Mouse (Mus musculus) stomach, embryonic 15.5 days (tissue): ENCODE results near the gene Inppl1. TPM values are rescaled to one million over a fixed set of nuclear protein-coding genes. Genes with fewer than 3 reads are reported as not detected.

Experiments
- ATAC-seq: fragments of 200-750 bp; cut with Nextera tagmentation; 2 replicates; pipeline ENCODE4 v1.8.0; 2017; ENCODE audit warnings: low read depth, moderate number of reproducible peaks, moderate TSS enrichment; ENCODE audit not compliant: insufficient read depth, low FRiP score
- H3K27ac ChIP-seq: fragments of 300-500 bp; sonication (generic); 2 replicates; pipeline ENCODE4 v1.5.1; 2015; ENCODE audit warnings: mild to moderate bottlenecking, inconsistent platforms
- H3K27me3 ChIP-seq: fragments of 300-500 bp; sonication (generic); replicated peaks from 2 replicates; pipeline ENCODE4 v1.6.1; 2015; ENCODE audit warnings: inconsistent platforms
- H3K36me3 ChIP-seq: fragments of 300-500 bp; sonication (generic); 2 replicates; pipeline ENCODE4 v1.6.1; 2015; ENCODE audit warnings: inconsistent platforms
- H3K4me1 ChIP-seq: fragments of 300-500 bp; sonication (generic); 2 replicates; pipeline ENCODE4 v1.6.1; 2015; ENCODE audit warnings: inconsistent platforms
- H3K4me2 ChIP-seq: fragments of 300-500 bp; sonication (generic); 2 replicates; pipeline ENCODE4 v1.6.1; 2015; ENCODE audit warnings: mild to moderate bottlenecking, inconsistent platforms
- H3K4me3 ChIP-seq: fragments of 300-500 bp; sonication (generic); replicated peaks from 2 replicates; pipeline ENCODE4 v1.5.1; 2015; ENCODE audit warnings: inconsistent platforms
- H3K9ac ChIP-seq: fragments of 300-500 bp; sonication (generic); 2 replicates; pipeline ENCODE4 v1.6.1; 2015; ENCODE audit warnings: inconsistent platforms
- H3K9me3 ChIP-seq: fragments of 300-500 bp; sonication (generic); 2 replicates; pipeline ENCODE4 v1.6.1; 2016; ENCODE audit warnings: inconsistent platforms
- WGBS: fragments of 180-500 bp; shearing (Covaris S2); methylation state at CpG from one replicate; pipeline ENCODE4 v1.1.7; 2015; 5-methylcytosine and 5-hydroxymethylcytosine counted together
- polyA plus RNA-seq: library from polyadenylated mRNA; unstranded; fragments of >200 nt; fragmentation: Nextera tagmentation; extraction: Ambion mirVana; gene quantifications from 2 replicates; pipeline ENCODE4 v1.2.1, GENCODE M21; 2015

The Inppl1 gene
- polyA plus RNA-seq, 1 experiment from 2014 or later, result 39.7 TPM

GRCm38 (mm10) chr7:101866491-101867265 is 28.6 kb upstream of the Inppl1 start:
- H3K9ac ChIP-seq, result no peak overlapping the region
- no peaks in the 10 kb centered on the region for H3K9me3 ChIP-seq
- no peaks in the 10 kb centered on the region for H3K36me3 ChIP-seq
- no peaks in the 10 kb centered on the region for H3K27me3 ChIP-seq
- WGBS, result 82% methylated on average over 11 of the region's 11 CpGs
- H3K4me3 ChIP-seq, result no peak overlapping the region
- no peaks in the 10 kb centered on the region for H3K4me1 ChIP-seq
- H3K27ac ChIP-seq, result no peak overlapping the region
- H3K4me2 ChIP-seq, result no peak overlapping the region
- ATAC-seq, result no peak

GRCm38 (mm10) chr7:101863415-101863814 is 25.4 kb upstream of the Inppl1 start, which contains the start of gene Anapc15:
Gene Anapc15 (plus strand): TSS chr7:101863715.
- WGBS, result 72% methylated on average over 3 of the region's 3 CpGs
- Histone ChIP-seq H3K4me3 (no peak within 1 kb of the TSS), H3K9ac (no peak within 1 kb of the TSS), H3K36me3 (no peaks in the 10 kb centered on the region), H3K4me1 (no peaks in the 10 kb centered on the region), H3K27ac (no peak within 1 kb of the TSS), H3K4me2 (no peak within 1 kb of the TSS), H3K9me3 (no peaks in the 10 kb centered on the region), H3K27me3 (no peaks in the 10 kb centered on the region)
- no peak for ATAC-seq

- Histone ChIP-seq H3K4me1 (no peaks in the 10 kb centered on the region), H3K4me3 (no peak overlapping the region), H3K36me3 (no peaks in the 10 kb centered on the region), H3K9ac (no peak overlapping the region), H3K27ac (no peak overlapping the region), H3K4me2 (no peak overlapping the region), H3K27me3 (no peaks in the 10 kb centered on the region), H3K9me3 (no peaks in the 10 kb centered on the region)
- WGBS, result 61% methylated on average over 3 of the region's 3 CpGs
- no peak for ATAC-seq
Observed at GRCm38 (mm10) chr7:101862291-101862690, 24.3 kb upstream of the Inppl1 start.

- no peak overlapping the region for H3K9ac ChIP-seq
- H3K36me3 ChIP-seq, result no peaks in the 10 kb centered on the region
- no peak for ATAC-seq
Observed at GRCm38 (mm10) chr7:101860978-101861377, 22.9 kb upstream of the Inppl1 start.

GRCm38 (mm10) chr7:101858362-101858761 is 20.3 kb upstream of the Inppl1 start:
- 63% methylated on average over 9 of the region's 9 CpGs for WGBS
- Histone ChIP-seq H3K4me1 (no peaks in the 10 kb centered on the region), H3K9ac (no peak overlapping the region), H3K4me3 (no peak overlapping the region), H3K9me3 (no peaks in the 10 kb centered on the region), H3K27me3 (no peaks in the 10 kb centered on the region), H3K4me2 (no peak overlapping the region), H3K27ac (0 out of 2 replicates have a peak overlapping the region, but pooled peaks have one; percentile 51), H3K36me3 (no peaks in the 10 kb centered on the region)
- no peak; the same call in 1 of the 2 replicates for ATAC-seq

More at GRCm38 (mm10) chr7:101860978-101861377, 22.9 kb upstream of the Inppl1 start:
- Histone ChIP-seq H3K27me3 (no peaks in the 10 kb centered on the region), H3K4me3 (no peak overlapping the region), H3K9me3 (no peaks in the 10 kb centered on the region), H3K4me2 (no peak overlapping the region), H3K27ac (no peak overlapping the region), H3K4me1 (no peaks in the 10 kb centered on the region)

GRCm38 (mm10) chr7:101857094-101857493 is 19.1 kb upstream of the Inppl1 start, which contains the start of gene Folr2:
Gene Folr2 (minus strand): TSS chr7:101857194.
- H3K27ac ChIP-seq, result 0 out of 2 replicates have a peak within 1 kb of the TSS, but pooled peaks have one; percentile 51
- H3K9ac ChIP-seq, result no peak within 1 kb of the TSS
- WGBS, result 87% methylated on average over 4 of the region's 4 CpGs
- H3K4me2 ChIP-seq, result no peak within 1 kb of the TSS
- H3K4me1 ChIP-seq, result no peaks in the 10 kb centered on the region
- no peak for ATAC-seq
- H3K9me3 ChIP-seq, result no peaks in the 10 kb centered on the region
- H3K27me3 ChIP-seq, result no peaks in the 10 kb centered on the region
- no peak within 1 kb of the TSS for H3K4me3 ChIP-seq
- no peaks in the 10 kb centered on the region for H3K36me3 ChIP-seq

- 62% methylated on average over 2 of the region's 2 CpGs for WGBS
Observed at GRCm38 (mm10) chr7:101853816-101854215, 15.8 kb upstream of the Inppl1 start.

GRCm38 (mm10) chr7:101852846-101853245 is 14.8 kb upstream of the Inppl1 start:
- Histone ChIP-seq H3K27me3 (no peaks in the 10 kb centered on the region), H3K4me1 (peaks cover 6% of the 10 kb centered on the region; the same call in 1 of the 2 replicates), H3K4me3 (no peak overlapping the region), H3K9ac (no peak overlapping the region), H3K9me3 (no peaks in the 10 kb centered on the region), H3K4me2 (no peak overlapping the region), H3K27ac (no peak overlapping the region), H3K36me3 (no peaks in the 10 kb centered on the region)
- 80% methylated on average over 6 of the region's 6 CpGs for WGBS
- ATAC-seq, result no peak

More at GRCm38 (mm10) chr7:101853816-101854215, 15.8 kb upstream of the Inppl1 start:
- Histone ChIP-seq H3K4me3 (no peak overlapping the region), H3K4me1 (peaks cover 6% of the 10 kb centered on the region; the same call in 1 of the 2 replicates), H3K9me3 (no peaks in the 10 kb centered on the region), H3K9ac (no peak overlapping the region), H3K27ac (no peak overlapping the region), H3K36me3 (no peaks in the 10 kb centered on the region), H3K4me2 (no peak overlapping the region), H3K27me3 (no peaks in the 10 kb centered on the region)
- no peak for ATAC-seq

GRCm38 (mm10) chr7:101851689-101852088 is 13.7 kb upstream of the Inppl1 start:
- Histone ChIP-seq H3K27ac (no peak overlapping the region), H3K4me1 (peaks cover 6% of the 10 kb centered on the region; the same call in 1 of the 2 replicates), H3K9ac (no peak overlapping the region), H3K4me2 (no peak overlapping the region), H3K4me3 (no peak overlapping the region), H3K36me3 (no peaks in the 10 kb centered on the region), H3K27me3 (no peaks in the 10 kb centered on the region), H3K9me3 (no peaks in the 10 kb centered on the region)
- 83% methylated on average over 6 of the region's 6 CpGs for WGBS
- no peak for ATAC-seq

GRCm38 (mm10) chr7:101847934-101848333 is 9.9 kb upstream of the Inppl1 start:
- Histone ChIP-seq H3K4me2 (no peak overlapping the region), H3K27me3 (no peaks in the 10 kb centered on the region), H3K27ac (no peak overlapping the region), H3K4me1 (peaks cover 6% of the 10 kb centered on the region; the same call in 1 of the 2 replicates), H3K9me3 (no peaks in the 10 kb centered on the region), H3K36me3 (no peaks in the 10 kb centered on the region), H3K4me3 (no peak overlapping the region), H3K9ac (no peak overlapping the region)
- 79% methylated on average over 1 of the region's 1 CpGs for WGBS
- no peak for ATAC-seq

- no peaks in the 10 kb centered on the region for H3K9me3 ChIP-seq
- H3K9ac ChIP-seq, result no peak overlapping the region
- H3K27me3 ChIP-seq, result no peaks in the 10 kb centered on the region
- no peak overlapping the region for H3K4me3 ChIP-seq
- H3K4me1 ChIP-seq, result no peaks in the 10 kb centered on the region
- no peak overlapping the region for H3K4me2 ChIP-seq
- ATAC-seq, result no peak
- no peaks in the 10 kb centered on the region for H3K36me3 ChIP-seq
- 59% methylated on average over 6 of the region's 6 CpGs for WGBS
- H3K27ac ChIP-seq, result no peak overlapping the region
Observed at GRCm38 (mm10) chr7:101844186-101844585, 6.2 kb upstream of the Inppl1 start.

GRCm38 (mm10) chr7:101837154-101837605 is 849 bp downstream of the Inppl1 start:
- no peak for ATAC-seq
- Histone ChIP-seq H3K9ac (peak overlapping the region; percentile 96), H3K9me3 (no peaks in the 10 kb centered on the region), H3K4me2 (peak overlapping the region; percentile 69), H3K36me3 (peaks cover 9% of the 10 kb centered on the region), H3K4me3 (peak overlapping the region; percentile 91), H3K27me3 (no peaks in the 10 kb centered on the region), H3K27ac (peak overlapping the region; percentile 97), H3K4me1 (peaks cover 20% of the 10 kb centered on the region)
- WGBS, result 1% methylated on average over 20 of the region's 20 CpGs
